Mouse (Mus musculus) CH12.LX (cell line): Measurements from ENCODE around the gene Fam107a. TPM values are rescaled to one million over a fixed set of nuclear protein-coding genes. Genes with fewer than 3 reads are reported as not detected.

Experiments used
- DNase-seq: peaks from one replicate; pipeline ENCODE4 v3.0.0-alpha.2; 2013; ENCODE audit errors: extremely low read depth
- H3K27ac ChIP-seq: 2 replicates; pipeline ENCODE4 v1.5.1; 2012; ENCODE audit warnings: low read depth, mild to moderate bottlenecking, control low read depth, moderate library complexity; ENCODE audit not compliant: insufficient read depth
- H3K27me3 ChIP-seq: replicated peaks from 2 replicates; pipeline ENCODE3; 2012; ENCODE audit warnings: inconsistent platforms
- H3K36me3 ChIP-seq, 2 experiments: replicated peaks in 1 of 2; 2 replicates each; pipeline versions ENCODE3 to v1.6.1; 2012; ENCODE audit warnings: inconsistent platforms in 1 of 2, low read length in 1 of 2, mild to moderate bottlenecking in 1 of 2, mixed read lengths in 1 of 2, moderate library complexity in 1 of 2; ENCODE audit not compliant: control insufficient read depth in 1 of 2, insufficient read depth in 1 of 2
- H3K4me1 ChIP-seq, 2 experiments: 2 replicates each; pipeline ENCODE4 v1.6.1; 2012; ENCODE audit warnings: inconsistent platforms in 1 of 2, moderate library complexity in 1 of 2; ENCODE audit not compliant: insufficient read depth in 2 of 2, control insufficient read depth in 1 of 2
- H3K4me2 ChIP-seq: 2 replicates; pipeline ENCODE4 v1.6.1; 2012; ENCODE audit warnings: low read depth, mild to moderate bottlenecking, control low read depth; ENCODE audit not compliant: poor library complexity, insufficient read depth, severe bottlenecking
- H3K4me3 ChIP-seq, 3 experiments: fragments of 150-350 bp in 1 of 3; sonication (generic) in 1 of 3; replicated peaks in 1 of 3; 2 replicates each; pipeline versions ENCODE3 to v1.5.1; 2011 to 2012; ENCODE audit warnings: low read depth in 2 of 3, low read length in 2 of 3, mild to moderate bottlenecking in 2 of 3, moderate library complexity in 2 of 3, control low read depth in 1 of 3, improper control_type of control experiment in 1 of 3, inconsistent platforms in 1 of 3, mixed read lengths in 1 of 3; ENCODE audit not compliant: poor library complexity in 1 of 3
- H3K79me2 ChIP-seq: replicated peaks from 2 replicates; pipeline ENCODE4 v1.6.1; 2012; ENCODE audit warnings: mild to moderate bottlenecking, moderate library complexity; ENCODE audit not compliant: control insufficient read depth, poor library complexity, insufficient read depth, severe bottlenecking; ENCODE audit errors: extremely low read depth
- H3K9ac ChIP-seq: 2 replicates; pipeline ENCODE4 v1.6.1; 2012; ENCODE audit warnings: low read depth, mild to moderate bottlenecking, control low read depth, moderate library complexity; ENCODE audit not compliant: insufficient read depth
- H3K9me3 ChIP-seq: replicated peaks from 2 replicates; pipeline ENCODE3; 2012; ENCODE audit warnings: low read length, inconsistent platforms, mixed read lengths
- BHLHE40 ChIP-seq: IDR thresholded peaks from 2 replicates; pipeline ENCODE4 v1.6.1; 2011; ENCODE audit warnings: mild to moderate bottlenecking, low read depth, low read length, improper control_type of control experiment
- CHD1 ChIP-seq: IDR thresholded peaks from 2 replicates; pipeline ENCODE4 v1.6.1; 2012; ENCODE audit warnings: low read depth, low read length, improper control_type of control experiment, inconsistent platforms
- CTCF ChIP-seq, 2 experiments: IDR thresholded peaks in 1 of 2; conservative IDR thresholded peaks in 1 of 2; 2 replicates each; pipeline ENCODE4 v1.5.1; 2011 to 2012; ENCODE audit warnings: low read depth in 2 of 2, low read length in 2 of 2, improper control_type of control experiment in 1 of 2, inconsistent platforms in 1 of 2, mild to moderate bottlenecking in 1 of 2, moderate library complexity in 1 of 2
- E2F4 ChIP-seq: IDR thresholded peaks from 2 replicates; pipeline ENCODE4 v1.6.1; 2011; ENCODE audit warnings: low read depth, low read length, improper control_type of control experiment; ENCODE audit not compliant: insufficient replicate concordance
- ELF1 ChIP-seq: IDR thresholded peaks from 2 replicates; pipeline ENCODE4 v1.6.1; 2014; ENCODE audit warnings: low read depth, mild to moderate bottlenecking, inconsistent platforms, low read length, improper control_type of control experiment
- EP300 ChIP-seq: IDR thresholded peaks from 2 replicates; pipeline ENCODE4 v1.6.1; 2011; ENCODE audit warnings: low read length, improper control_type of control experiment
- GABPA ChIP-seq: IDR thresholded peaks from 2 replicates; pipeline ENCODE4 v1.6.1; 2012; ENCODE audit warnings: low read depth, low read length, improper control_type of control experiment, inconsistent platforms; ENCODE audit not compliant: insufficient replicate concordance
- HCFC1 ChIP-seq: IDR thresholded peaks from 2 replicates; pipeline ENCODE4 v1.6.1; 2012; ENCODE audit warnings: low read depth, mild to moderate bottlenecking, inconsistent platforms, low read length, improper control_type of control experiment
- JUN ChIP-seq: IDR thresholded peaks from 2 replicates; pipeline ENCODE4 v1.6.1; 2011; ENCODE audit warnings: low read depth, mild to moderate bottlenecking, low read length, improper control_type of control experiment, moderate library complexity; ENCODE audit not compliant: insufficient read depth
- MAX ChIP-seq: IDR thresholded peaks from 2 replicates; pipeline ENCODE4 v1.6.1; 2011; ENCODE audit warnings: low read length, improper control_type of control experiment
- MEF2A ChIP-seq: IDR thresholded peaks from 2 replicates; pipeline ENCODE4 v1.6.1; 2014; ENCODE audit warnings: low read depth, mild to moderate bottlenecking, inconsistent platforms, low read length, improper control_type of control experiment, borderline replicate concordance
- MYC ChIP-seq: IDR thresholded peaks from 2 replicates; pipeline ENCODE4 v1.6.1; 2011; ENCODE audit warnings: low read depth, mild to moderate bottlenecking, improper control_type of control experiment, low read length
- NELFE ChIP-seq: IDR thresholded peaks from 2 replicates; pipeline ENCODE4 v1.6.1; 2011; ENCODE audit warnings: low read depth, low read length, improper control_type of control experiment
- NRF1 ChIP-seq: IDR thresholded peaks from 2 replicates; pipeline ENCODE4 v1.6.1; 2014; ENCODE audit warnings: low read depth, mild to moderate bottlenecking, inconsistent platforms, low read length, improper control_type of control experiment, moderate library complexity
- PAX5 ChIP-seq: IDR thresholded peaks from 2 replicates; pipeline ENCODE4 v1.6.1; 2012; ENCODE audit warnings: low read length, inconsistent platforms, mixed read lengths
- POLR2AphosphoS2 ChIP-seq: IDR thresholded peaks from 2 replicates; pipeline ENCODE4 v1.6.1; 2011; ENCODE audit warnings: low read depth, low read length, improper control_type of control experiment
- RAD21 ChIP-seq: IDR thresholded peaks from 2 replicates; pipeline ENCODE4 v1.6.1; 2011; ENCODE audit warnings: low read depth, mild to moderate bottlenecking, low read length, improper control_type of control experiment, moderate library complexity
- RCOR1 ChIP-seq: conservative IDR thresholded peaks from 2 replicates; pipeline ENCODE4 v1.6.1; 2012; ENCODE audit warnings: low read depth, mild to moderate bottlenecking, inconsistent platforms, low read length, improper control_type of control experiment
- SIN3A ChIP-seq: IDR thresholded peaks from 2 replicates; pipeline ENCODE4 v1.6.1; 2012; ENCODE audit warnings: low read length, improper control_type of control experiment, inconsistent platforms
- SMC3 ChIP-seq: IDR thresholded peaks from 2 replicates; pipeline ENCODE4 v1.6.1; 2011; ENCODE audit warnings: low read depth, low read length, improper control_type of control experiment
- TBP ChIP-seq: conservative IDR thresholded peaks from 2 replicates; pipeline ENCODE4 v1.6.1; 2011; ENCODE audit warnings: low read depth, low read length, improper control_type of control experiment
- TCF12 ChIP-seq: IDR thresholded peaks from 2 replicates; pipeline ENCODE4 v1.6.1; 2014; ENCODE audit warnings: low read depth, mild to moderate bottlenecking, inconsistent platforms, low read length, improper control_type of control experiment
- USF1 ChIP-seq: IDR thresholded peaks from 2 replicates; pipeline ENCODE4 v1.6.1; 2014; ENCODE audit warnings: low read depth, mild to moderate bottlenecking, inconsistent platforms, low read length, improper control_type of control experiment
- ZKSCAN1 ChIP-seq: IDR thresholded peaks from 2 replicates; pipeline ENCODE4 v1.6.1; 2012; ENCODE audit warnings: low read depth, inconsistent platforms, low read length, improper control_type of control experiment, borderline replicate concordance
- dilution Hi-C: fragments of 300-500 bp; cut with MboI; formaldehyde crosslinking; loops from 2 replicates; pipeline ENCODE4 v1.14.3; 2020; ENCODE audit warnings: low sequenced_read_pairs; ENCODE audit not compliant: extremely low pct_unique_long_range_greater_than_20kb, extremely low pct_ligation_motif_present
- in situ Hi-C: fragments of 300-500 bp; cut with MboI; formaldehyde crosslinking; loops from 3 replicates; pipeline ENCODE4 v1.14.3; 2019; ENCODE audit warnings: low sequenced_read_pairs, low pct_ligation_motif_present, low pct_unique_long_range_greater_than_20kb, mixed read lengths
- polyA plus RNA-seq: library from polyadenylated mRNA; unstranded; fragments of >175 nt; gene quantifications from 2 replicates; pipeline ENCODE4 v1.2.1, GENCODE M21; 2012; ENCODE audit warnings: low read depth; ENCODE audit not compliant: insufficient read length
- total RNA-seq, 2 experiments: library from RNA; depleted of rRNA; stranded (reverse); fragments of 300-350 nt in 1 of 2; fragments of >200 nt in 1 of 2; gene quantifications; 2 replicates each; pipeline ENCODE4 v1.2.3; 2012 to 2014

Fam107a gene
- total and polyA plus RNA-seq, 3 experiments = not detected

DNA sequence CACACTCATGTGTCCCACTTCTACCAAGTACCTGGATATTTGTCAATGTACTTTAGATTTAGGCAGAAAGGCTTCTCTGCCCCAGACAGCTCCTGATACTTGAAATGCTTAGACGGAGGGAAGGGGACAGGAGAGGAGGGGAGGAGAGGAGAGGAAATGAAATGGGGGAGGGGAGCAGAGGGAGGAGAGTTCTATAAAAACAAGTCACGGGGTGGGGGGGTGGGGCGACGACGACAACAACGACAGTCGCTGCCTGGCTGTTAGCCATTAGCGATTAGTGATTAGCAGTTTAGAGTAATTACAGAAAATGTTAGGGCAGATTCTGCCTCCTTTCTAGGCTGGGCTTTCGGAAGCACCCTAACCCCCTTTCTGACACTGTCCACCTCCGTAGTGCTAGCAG, 15.1 kb downstream of the Fam107a start:
- in situ Hi-C loops = loop anchor here (25.0 kb wide), 1 partner anchor 490 kb away; the partner anchor contains the start of gene Flnb
- no peak for TF ChIP-seq ZKSCAN1
- no peak for TF ChIP-seq TBP
- TF ChIP-seq EP300 = no peak
- TF ChIP-seq BHLHE40 = no peak
- TF ChIP-seq RCOR1 = no peak
- no peak for TF ChIP-seq SIN3A
- no peak for TF ChIP-seq NELFE
- no peak for TF ChIP-seq MEF2A
- no peak for TF ChIP-seq POLR2AphosphoS2
- no peak for TF ChIP-seq MYC
- no peak for TF ChIP-seq HCFC1
- TF ChIP-seq E2F4 = no peak
- no peak for TF ChIP-seq PAX5
- TF ChIP-seq GABPA = no peak
- no peak for TF ChIP-seq CHD1
- no peak for TF ChIP-seq MAX
- no peak for TF ChIP-seq NRF1
- no peak for TF ChIP-seq USF1
- TF ChIP-seq JUN = no peak
- no peak for TF ChIP-seq ELF1
- DNase-seq = no peak
- H3K4me1 ChIP-seq = peaks cover 0 to 3% of the 10 kb centered on the region in 2 experiments; a peak in 1 of 4 replicates
- H3K9me3 ChIP-seq = no peaks in the 10 kb centered on the region
- H3K4me3 ChIP-seq = no peak overlapping the region
- no peaks in the 10 kb centered on the region for H3K79me2 ChIP-seq
- dilution Hi-C loops = no loop called here
- no peaks in the 10 kb centered on the region for H3K36me3 ChIP-seq
- no peak overlapping the region for H3K27ac ChIP-seq
- H3K27me3 ChIP-seq = peaks cover 3% of the 10 kb centered on the region
- no peak overlapping the region for H3K4me2 ChIP-seq
- no peak overlapping the region for H3K9ac ChIP-seq

DNA sequence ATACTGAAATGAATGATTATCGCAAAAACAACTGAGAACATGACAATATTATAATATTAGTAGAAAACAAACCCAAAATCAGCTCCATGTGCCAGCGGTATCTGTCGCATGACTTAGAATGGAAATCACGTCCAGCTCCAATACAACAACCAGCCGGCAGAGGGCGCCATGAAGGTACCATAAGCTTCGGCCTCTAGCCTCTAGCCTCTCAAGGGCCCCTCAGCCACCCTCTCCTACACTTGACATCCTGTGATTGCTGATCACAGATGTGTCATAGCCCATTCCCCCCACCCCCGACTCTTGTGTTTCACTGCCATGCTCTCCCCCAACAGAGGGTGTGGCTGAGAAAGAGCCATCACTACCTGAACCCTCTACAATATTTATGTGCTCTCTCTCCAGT, 17.5 kb downstream of the Fam107a start:
- H3K4me1 ChIP-seq = peaks cover 0 to 3% of the 10 kb centered on the region in 2 experiments; a peak in 1 of 4 replicates
- H3K9me3 ChIP-seq = no peaks in the 10 kb centered on the region
- no peak overlapping the region for H3K27ac ChIP-seq
- no peak for TF ChIP-seq TCF12
- no peak for TF ChIP-seq POLR2AphosphoS2
- TF ChIP-seq SMC3 = peak; percentile 59
- peak; percentile 40 for TF ChIP-seq RAD21
- TF ChIP-seq BHLHE40 = peak; percentile 43
- TF ChIP-seq CTCF (conservative IDR thresholded peaks at IDR 0.05 in 1 of 2, IDR thresholded peaks at IDR 0.05 in 1 of 2; ENCODE audit: low read depth in 2 of 2, low read length in 2 of 2) = peak; percentile 71 to 77
- DNase-seq = peak; percentile 74
- H3K4me2 ChIP-seq = no peak overlapping the region
- no peaks in the 10 kb centered on the region for H3K36me3 ChIP-seq
- peaks cover 3% of the 10 kb centered on the region for H3K27me3 ChIP-seq
- no peak overlapping the region for H3K4me3 ChIP-seq
- dilution Hi-C loops = no loop called here
- no peaks in the 10 kb centered on the region for H3K79me2 ChIP-seq
- no peak overlapping the region for H3K9ac ChIP-seq
- in situ Hi-C loops = loop anchor here (25.0 kb wide), 1 partner anchor 488 kb away; the partner anchor contains the start of gene Flnb
